Mouse (Mus musculus) liver, embryonic 14.5 days (tissue): ENCODE data around the gene Larp7. TPM values are rescaled to one million over a fixed set of nuclear protein-coding genes. Genes with fewer than 3 reads are reported as not detected.

Experiments used
- ATAC-seq: fragments of 200-750 bp; cut with Nextera tagmentation; 2 replicates; pipeline ENCODE4 v1.8.0; 2017; ENCODE audit warnings: moderate number of reproducible peaks, mild to moderate bottlenecking, moderate library complexity; ENCODE audit not compliant: insufficient read depth
- DNase-seq, 3 experiments: peaks; one replicate each; pipeline ENCODE4 v3.0.0-alpha.2; 2012 to 2013; ENCODE audit warnings: low read depth in 3 of 3, low spot score in 3 of 3
- H3K27ac ChIP-seq: fragments of 300-500 bp; sonication (generic); 2 replicates; pipeline ENCODE4 v1.5.1; 2014; ENCODE audit warnings: moderate library complexity, mild to moderate bottlenecking, control low read depth, inconsistent platforms
- H3K27me3 ChIP-seq: fragments of 300-500 bp; sonication (generic); 2 replicates; pipeline ENCODE4 v1.6.1; 2014; ENCODE audit warnings: mild to moderate bottlenecking, low read length, moderate library complexity; ENCODE audit not compliant: control insufficient read depth, insufficient read depth
- H3K36me3 ChIP-seq: fragments of 300-500 bp; sonication (generic); replicated peaks from 2 replicates; pipeline ENCODE4 v1.6.1; 2014; ENCODE audit warnings: low read depth; ENCODE audit not compliant: control insufficient read depth, insufficient read depth
- H3K4me1 ChIP-seq, 2 experiments: fragments of 200-500 bp in 1 of 2; fragments of 300-500 bp in 1 of 2; sonication (generic) in 1 of 2; replicated peaks; 2 replicates each; pipeline ENCODE4 v1.6.1; 2012 to 2014; ENCODE audit warnings: antibody characterized with exemption in 1 of 2, inconsistent platforms in 1 of 2, low read length in 1 of 2; ENCODE audit not compliant: control insufficient read depth in 2 of 2, insufficient read depth in 2 of 2
- H3K4me2 ChIP-seq: fragments of 300-500 bp; sonication (generic); 2 replicates; pipeline ENCODE4 v1.6.1; 2014; ENCODE audit warnings: low read depth, mild to moderate bottlenecking, control low read depth, moderate library complexity
- H3K4me3 ChIP-seq, 2 experiments: fragments of 200-500 bp in 1 of 2; fragments of 300-500 bp in 1 of 2; sonication (generic) in 1 of 2; 2 replicates each; pipeline ENCODE4 v1.5.1; 2012 to 2014; ENCODE audit warnings: low read depth in 2 of 2, low read length in 2 of 2, mild to moderate bottlenecking in 2 of 2, control low read depth in 1 of 2, inconsistent platforms in 1 of 2, moderate library complexity in 1 of 2; ENCODE audit not compliant: insufficient read depth in 1 of 2
- H3K9ac ChIP-seq: fragments of 300-500 bp; sonication (generic); replicated peaks from 2 replicates; pipeline ENCODE4 v1.6.1; 2014; ENCODE audit warnings: mild to moderate bottlenecking, control low read depth, moderate library complexity
- H3K9me3 ChIP-seq: fragments of 300-500 bp; sonication (generic); 2 replicates; pipeline ENCODE4 v1.6.1; 2016; ENCODE audit warnings: low read length, mixed read lengths; ENCODE audit not compliant: control insufficient read depth
- CTCF ChIP-seq: IDR thresholded peaks from 2 replicates; pipeline ENCODE4 v1.5.1; 2016; ENCODE audit warnings: antibody characterized with exemption, low read depth, control low read depth
- EP300 ChIP-seq: IDR thresholded peaks from 2 replicates; pipeline ENCODE4 v1.6.1; 2016; ENCODE audit warnings: antibody characterized with exemption, low read depth
- WGBS: fragments of 180-500 bp; shearing (Covaris S2); extraction: QIAGEN DNeasy Blood & Tissue Kit; methylation state at CpG from one replicate; pipeline ENCODE4 v1.1.7; 2014; ENCODE audit not compliant: insufficient replicate concordance; 5-methylcytosine and 5-hydroxymethylcytosine counted together
- polyA plus RNA-seq, 2 experiments: library from polyadenylated mRNA; depleted of rRNA in 1 of 2; stranded (reverse) in 1 of 2; unstranded in 1 of 2; fragments of >200 nt; fragmentation: Nextera tagmentation in 1 of 2; extraction: Ambion mirVana in 1 of 2; gene quantifications; 2 replicates each; pipeline versions ENCODE4 v1.2.1 to v1.2.3; 2012 to 2014

Larp7 gene
- polyA plus RNA-seq, 2 experiments: 22.4 to 33.3 TPM

DNA sequence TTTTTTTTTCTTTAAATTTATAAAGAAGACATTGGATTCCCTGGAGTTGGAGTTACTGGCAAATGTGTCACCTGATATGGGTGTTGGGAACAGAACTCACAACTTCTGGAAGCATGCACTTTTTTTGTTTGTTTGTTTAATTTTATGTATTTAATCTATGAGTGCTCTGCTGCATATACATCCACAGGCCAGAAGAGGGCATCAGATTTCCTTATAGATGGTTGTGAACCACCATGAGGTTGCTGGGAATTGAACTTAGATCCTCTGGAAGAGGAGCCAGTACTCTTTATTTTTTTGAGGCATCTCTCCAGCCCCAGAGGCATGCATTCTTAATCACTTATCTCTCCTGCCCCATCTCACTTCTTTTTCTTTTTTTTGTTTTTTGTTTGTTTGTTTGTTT lies 5.1 kb upstream of the Larp7 start:
- Histone ChIP-seq H3K27me3 (no peaks in the 10 kb centered on the region), H3K9ac (no peak overlapping the region), H3K9me3 (no peaks in the 10 kb centered on the region), H3K4me3 (no peak overlapping the region), H3K4me1 (peaks cover 0 to 2% of the 10 kb centered on the region in 2 experiments; a peak in 1 of 4 replicates), H3K4me2 (no peak overlapping the region), H3K36me3 (peaks cover 46% of the 10 kb centered on the region), H3K27ac (no peak overlapping the region)
- DNase-seq (no peak), ATAC-seq (no peak)
- no peak for TF ChIP-seq EP300
- TF ChIP-seq CTCF: no peak

DNA sequence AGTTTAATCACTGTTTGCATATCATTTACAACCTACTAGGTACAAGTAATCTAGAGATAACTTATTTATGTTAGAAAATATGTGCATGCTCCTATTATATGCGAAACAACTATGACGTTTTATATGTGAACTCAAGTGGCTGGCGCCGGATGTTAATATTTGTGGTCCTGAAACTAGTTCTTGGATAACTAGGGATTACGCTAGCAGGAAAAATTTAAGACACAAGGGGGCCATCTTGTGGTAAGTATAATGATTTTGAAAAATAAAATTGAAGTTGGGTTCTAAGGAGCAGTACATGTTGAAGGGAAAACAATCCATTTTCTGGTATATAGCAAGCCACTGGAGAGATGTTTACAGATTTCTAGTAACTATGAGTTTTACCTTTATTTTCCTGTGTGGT lies 1.6 kb upstream of the Larp7 start:
- Histone ChIP-seq H3K4me3 (peak overlapping the region; percentile 64 to 80), H3K27me3 (no peaks in the 10 kb centered on the region), H3K4me2 (peak overlapping the region; percentile 62), H3K9ac (no peak overlapping the region), H3K27ac (no peak overlapping the region), H3K4me1 (peaks cover 0 to 4% of the 10 kb centered on the region in 2 experiments; a peak in 2 of 4 replicates), H3K36me3 (peaks cover 19% of the 10 kb centered on the region), H3K9me3 (no peaks in the 10 kb centered on the region)
- ATAC-seq (no peak), DNase-seq (peak in 1 of 3 experiments; percentile 7)
- TF ChIP-seq EP300 (no peak), CTCF (no peak)
- WGBS: 61% methylated on average over 5 of the region's 5 CpGs

DNA sequence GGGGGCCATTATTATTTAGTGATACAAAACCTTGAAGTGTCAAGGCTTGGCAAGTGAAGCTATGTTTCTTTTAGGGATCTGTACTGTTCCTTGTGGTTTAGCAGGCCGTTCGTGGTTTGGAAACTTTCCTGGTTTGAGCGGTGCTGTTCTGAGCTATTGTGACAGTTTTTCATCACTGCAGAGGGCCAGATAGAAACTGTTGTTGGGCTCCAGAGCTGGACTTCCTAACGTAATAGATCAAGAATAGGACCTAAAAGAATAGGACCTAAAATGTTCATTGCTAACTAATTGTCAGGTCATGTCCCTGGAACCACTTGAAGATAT lies 533 bp upstream of the Larp7 start:
- H3K9me3 ChIP-seq: no peaks in the 10 kb centered on the region
- H3K9ac ChIP-seq: peak overlapping the region; percentile 75
- 0% methylated on average over 4 of the region's 4 CpGs for WGBS
- no peaks in the 10 kb centered on the region for H3K27me3 ChIP-seq
- peak overlapping the region; percentile 24 for H3K27ac ChIP-seq
- H3K4me3 ChIP-seq: peak overlapping the region; percentile 80 to 88
- H3K4me1 ChIP-seq: peaks cover 0 to 4% of the 10 kb centered on the region in 2 experiments; a peak in 2 of 4 replicates
- H3K36me3 ChIP-seq: peaks cover 13% of the 10 kb centered on the region
- H3K4me2 ChIP-seq: peak overlapping the region; percentile 62
- ATAC-seq (no peak), DNase-seq (no peak)
- TF ChIP-seq CTCF (no peak), EP300 (0 out of 2 replicates have a peak, but pooled peaks have one; percentile 0)

DNA sequence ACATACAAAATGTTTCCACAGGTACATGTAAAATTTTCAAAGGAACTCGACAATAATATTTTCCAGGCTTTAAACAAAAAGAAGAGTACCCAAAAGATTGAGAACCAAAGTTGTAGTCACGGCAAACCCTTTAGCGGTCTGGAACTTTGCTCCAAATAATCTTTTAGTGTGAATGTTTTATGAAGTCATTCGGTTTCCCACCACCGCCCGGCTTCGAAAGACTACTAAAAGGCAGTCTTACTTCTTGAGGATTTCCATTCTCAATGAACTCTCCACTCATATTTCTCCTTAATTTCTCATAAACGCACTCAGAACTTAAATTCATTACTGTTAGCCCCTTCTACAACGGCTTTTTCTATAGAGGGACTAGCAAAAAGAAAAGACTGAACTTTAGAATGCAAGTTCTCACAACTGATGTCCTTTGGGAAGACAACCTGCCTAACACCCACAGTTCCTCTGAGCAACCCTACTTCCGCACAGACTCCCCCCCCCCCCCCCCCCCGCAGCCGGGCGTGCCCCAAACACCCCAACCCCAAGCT lies 646 bp downstream of the Larp7 start:
- DNase-seq (no peak), ATAC-seq (no peak)
- Histone ChIP-seq H3K9me3 (no peaks in the 10 kb centered on the region), H3K36me3 (peaks cover 12% of the 10 kb centered on the region), H3K4me2 (peak overlapping the region; percentile 84), H3K27me3 (no peaks in the 10 kb centered on the region), H3K4me3 (peak overlapping the region; percentile 47 to 80), H3K9ac (peak overlapping the region; percentile 81), H3K27ac (peak overlapping the region; percentile 52), H3K4me1 (peaks cover 0 to 4% of the 10 kb centered on the region in 2 experiments; a peak in 2 of 4 replicates)
- WGBS: 5% methylated on average over 11 of the region's 13 CpGs
- TF ChIP-seq EP300 (no peak), CTCF (no peak)

DNA sequence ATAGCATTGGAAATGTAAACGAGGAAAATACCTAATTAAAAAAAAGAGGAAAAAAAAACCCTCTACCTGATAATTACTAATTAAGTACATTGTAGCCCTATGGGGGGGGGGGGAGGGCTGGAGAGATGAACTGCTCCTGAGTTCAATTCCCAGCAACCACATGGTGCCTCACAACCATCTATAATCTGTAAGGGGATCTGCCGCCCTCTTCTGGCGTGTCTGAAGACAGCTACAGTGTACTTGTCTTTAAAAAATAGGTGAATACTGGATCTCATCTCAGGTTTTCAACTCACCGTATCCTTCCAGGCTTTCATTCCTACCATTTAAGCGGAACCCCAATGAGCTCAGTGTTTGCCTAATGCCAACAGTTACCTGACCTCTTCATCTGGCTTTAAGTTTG lies 5.3 kb downstream of the Larp7 start:
- TF ChIP-seq EP300 (no peak), CTCF (peak; percentile 59)
- peaks cover 0 to 3% of the 10 kb centered on the region in 2 experiments; a peak in 2 of 4 replicates for H3K4me1 ChIP-seq
- no peaks in the 10 kb centered on the region for H3K9me3 ChIP-seq
- peaks cover 29% of the 10 kb centered on the region for H3K36me3 ChIP-seq
- no peak overlapping the region for H3K4me3 ChIP-seq
- no peaks in the 10 kb centered on the region for H3K27me3 ChIP-seq
- DNase-seq (peak in 1 of 3 experiments; percentile 16), ATAC-seq (no peak)
- no peak overlapping the region for H3K27ac ChIP-seq
- 56% methylated on average over 5 of the region's 5 CpGs for WGBS
- H3K4me2 ChIP-seq: no peak overlapping the region
- H3K9ac ChIP-seq: no peak overlapping the region
